Mouse (Mus musculus) left cerebral cortex, adult 11 months (tissue): ENCODE measurements at regions not wholly inside any gene's neighbourhood (a gene's known extent, or its start where the extent isn't known, plus 50 kb on each side); places are given as distances from the start of the nearest gene placed in this dataset.

Experiments used
- DNase-seq: peaks from one replicate; pipeline ENCODE4 v3.0.0; 2022; ENCODE audit warnings: low spot score

DNA sequence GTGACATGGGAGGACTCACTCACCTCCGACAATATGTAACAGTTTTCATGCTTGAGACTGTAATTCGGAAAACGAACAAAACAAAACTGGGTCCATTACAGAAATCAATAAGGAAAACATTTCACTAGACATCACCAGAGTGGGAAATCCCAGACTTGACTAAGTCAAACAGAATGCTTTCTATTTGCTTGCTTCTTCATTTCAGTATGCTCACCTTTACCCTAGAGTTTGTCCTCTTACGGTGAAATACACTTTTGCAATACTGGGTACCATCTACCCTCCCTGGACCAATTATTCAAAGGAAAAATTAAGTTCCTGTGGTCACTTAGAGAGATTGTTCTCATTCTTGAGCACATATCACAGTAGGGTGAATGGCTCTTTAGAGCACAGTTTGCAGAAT lies 613.4 kb upstream of the 4930412O13Rik start:
- DNase-seq, result no peak

DNA sequence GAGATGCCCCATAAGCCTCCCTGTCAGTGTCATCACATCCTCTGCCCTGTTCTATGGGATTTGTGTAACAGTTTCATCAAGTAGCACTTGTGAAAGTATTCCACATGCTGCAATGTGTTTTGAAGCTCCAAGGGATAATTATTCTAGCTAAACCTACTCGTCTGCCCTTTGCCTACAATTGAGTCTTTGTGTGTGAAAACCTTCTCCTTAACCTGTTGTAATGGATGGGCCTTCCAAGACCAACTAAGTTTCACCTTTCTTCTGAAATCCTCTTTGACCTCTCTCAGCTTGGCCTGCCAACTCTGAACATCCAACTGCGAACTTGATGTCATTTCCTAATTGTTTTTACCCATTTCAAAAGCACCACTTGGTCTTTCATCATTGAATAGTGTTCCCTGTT lies 597.6 kb upstream of the 4930412O13Rik start:
- no peak for DNase-seq

DNA sequence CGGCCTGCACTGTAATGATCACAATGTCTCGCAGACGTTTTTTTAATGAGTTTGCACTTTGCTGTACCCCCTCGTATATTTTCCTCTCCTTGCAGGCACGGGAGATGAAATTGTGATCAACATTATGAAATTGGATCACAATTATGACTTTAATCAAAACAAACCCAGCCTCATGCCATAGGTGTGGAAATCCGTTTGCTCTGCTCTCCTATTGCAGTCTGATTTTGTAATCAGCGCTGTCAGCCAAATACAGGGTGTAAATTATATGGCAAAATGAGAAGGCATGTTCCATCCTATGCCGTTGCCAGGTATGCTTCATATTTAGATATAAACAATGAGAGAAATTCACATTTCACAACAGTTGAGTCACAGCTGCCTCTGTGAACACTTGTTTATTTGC lies 595.3 kb upstream of the 4930412O13Rik start:
- DNase-seq, result no peak

DNA sequence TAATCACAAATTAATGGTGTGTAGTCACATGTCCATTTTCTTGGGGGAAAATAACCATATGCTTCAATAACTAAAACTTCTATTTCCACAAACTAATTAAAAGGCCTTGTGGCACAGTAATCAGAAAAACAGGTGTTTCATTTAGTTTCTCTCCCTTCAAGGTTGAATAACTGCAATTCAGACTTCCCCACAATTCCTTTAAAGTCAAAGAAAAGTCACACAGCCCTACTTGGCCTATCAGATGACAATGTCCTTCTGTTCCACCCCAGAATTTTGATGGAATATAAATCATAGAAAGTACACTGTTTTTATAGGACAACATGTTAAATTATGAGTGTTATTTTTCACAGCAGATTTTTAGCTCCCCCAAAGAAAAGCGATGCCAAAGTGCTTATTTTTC lies 594.0 kb upstream of the 4930412O13Rik start:
- DNase-seq, result no peak

DNA sequence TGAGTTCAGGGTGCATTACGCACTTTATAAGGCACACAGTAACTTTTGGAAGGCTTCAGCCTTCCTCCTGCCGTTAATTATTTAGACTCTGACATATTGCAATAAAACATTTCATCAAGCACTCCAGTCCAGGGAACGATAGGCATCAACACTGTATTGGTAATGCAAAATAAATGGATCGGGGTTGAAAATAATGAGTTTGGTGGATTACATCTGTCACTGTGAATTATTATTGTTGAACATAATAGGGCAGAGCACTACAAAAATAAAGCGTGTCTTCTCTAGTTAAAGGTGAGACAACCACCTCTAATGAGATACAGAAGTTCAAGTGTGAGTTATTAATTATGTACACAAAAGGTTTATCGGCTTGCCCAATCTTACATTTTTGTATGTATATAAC lies 593.4 kb upstream of the 4930412O13Rik start:
- DNase-seq, result no peak

DNA sequence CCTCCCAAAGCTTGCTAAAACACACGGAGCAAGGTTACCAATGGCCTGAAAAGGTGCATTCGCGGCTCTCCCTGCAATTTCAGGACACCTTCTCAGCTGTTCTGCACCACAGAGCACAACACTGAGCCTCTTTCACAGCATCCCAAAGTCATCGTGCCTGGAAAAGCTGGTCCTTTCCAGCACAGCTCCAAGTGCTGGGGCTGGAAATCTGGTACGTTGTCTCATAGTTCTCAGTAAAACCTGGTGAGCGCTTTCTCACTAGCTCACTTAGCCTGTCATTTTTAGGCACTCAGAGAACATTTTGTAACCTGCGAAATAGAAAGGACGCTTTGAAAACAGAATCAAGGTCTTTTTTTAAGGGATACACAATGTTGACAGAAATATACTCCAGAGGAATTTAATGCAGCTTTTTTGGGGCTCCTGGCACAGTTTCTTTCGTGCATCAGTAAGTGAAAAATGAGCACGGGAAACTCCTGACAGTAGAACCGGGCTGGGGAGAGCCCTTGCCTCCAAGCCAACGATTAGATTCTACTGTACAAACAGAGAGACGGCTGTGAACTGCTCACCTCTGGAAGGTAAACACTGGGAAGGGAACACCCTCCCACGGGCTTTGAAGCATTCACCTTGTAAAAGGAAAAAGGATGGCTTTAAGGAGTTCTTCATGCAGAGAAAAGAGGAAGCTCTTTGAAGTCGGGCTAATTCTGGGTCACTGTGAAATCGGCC lies 549.3 kb upstream of the 4930412O13Rik start:
- DNase-seq, result peak; percentile 4

DNA sequence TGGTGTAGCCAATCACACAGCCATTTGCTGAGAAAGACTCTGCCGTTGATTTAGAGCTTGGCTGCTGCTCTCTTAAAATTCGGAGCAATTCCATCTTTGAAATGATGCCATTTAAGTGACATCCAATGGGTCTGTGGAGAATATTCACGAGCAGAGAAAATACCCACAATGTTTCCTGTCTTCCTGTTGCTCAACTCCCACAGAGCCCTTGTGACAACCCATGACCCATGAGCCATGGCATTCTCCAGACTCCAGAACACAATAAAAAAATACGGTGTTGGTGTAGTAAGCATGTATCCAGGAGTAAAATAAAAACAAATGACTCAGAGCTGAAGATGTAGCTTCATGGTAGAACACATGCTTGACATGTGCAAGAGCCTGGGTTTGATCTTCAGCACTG lies 532.1 kb upstream of the 4930412O13Rik start:
- no peak for DNase-seq

DNA sequence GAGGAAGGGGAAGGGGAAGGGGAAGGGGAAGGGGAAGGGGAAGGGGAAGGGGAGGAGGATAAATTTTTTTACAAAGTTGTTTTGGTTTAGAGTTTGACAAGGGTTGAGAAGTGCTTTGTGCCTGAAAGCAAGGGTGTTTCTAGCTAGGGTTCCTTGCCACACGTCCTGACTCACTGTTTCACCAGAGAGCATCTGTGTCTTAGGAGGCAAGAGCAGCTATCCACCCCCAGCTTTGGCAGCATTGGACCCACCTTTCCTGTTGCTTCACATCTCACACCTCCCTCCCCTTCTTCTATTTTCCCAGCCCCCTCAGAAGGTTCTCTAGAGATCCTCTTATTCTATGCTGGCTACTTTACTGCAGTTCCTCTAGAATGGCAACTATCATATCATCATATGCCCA lies 531.1 kb upstream of the 4930412O13Rik start:
- no peak for DNase-seq

DNA sequence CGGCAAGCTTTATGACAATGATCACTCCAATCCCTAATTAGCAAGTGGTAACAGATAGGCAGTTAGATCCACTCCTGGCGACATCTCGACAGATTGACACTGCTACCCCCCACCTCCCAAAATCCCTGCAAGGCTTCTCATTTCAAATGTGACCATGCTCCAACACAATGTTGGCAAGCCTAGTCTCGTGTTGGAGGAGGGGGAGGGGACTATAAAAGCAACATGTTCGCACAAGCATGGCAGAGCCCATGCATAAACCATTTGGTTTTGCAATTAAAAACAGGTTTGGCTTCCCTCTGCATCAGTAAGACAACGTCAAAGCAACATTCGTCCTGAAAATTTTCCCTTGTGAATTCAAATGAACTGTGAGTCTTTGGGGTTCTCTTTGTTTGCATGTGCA lies 528.9 kb upstream of the 4930412O13Rik start:
- DNase-seq, result no peak

DNA sequence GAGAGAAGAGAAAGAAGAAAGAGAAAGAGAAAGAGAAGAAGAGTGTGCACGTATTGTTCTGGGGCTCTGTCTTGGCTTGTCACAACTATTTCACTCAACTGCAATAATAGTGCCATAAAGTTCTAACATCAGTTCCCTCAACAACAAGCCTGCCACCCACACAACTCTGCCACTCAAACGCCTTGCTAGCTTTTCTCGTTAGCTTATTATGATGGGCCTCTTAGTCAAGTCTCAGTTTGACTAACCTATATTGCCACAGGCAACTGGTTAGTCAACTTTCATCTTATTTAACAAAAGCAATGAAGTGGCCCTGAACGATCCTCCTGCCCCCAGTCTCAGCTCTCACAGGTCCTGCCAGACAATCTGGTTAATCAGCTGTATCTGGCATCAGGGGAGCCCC lies 521.0 kb upstream of the 4930412O13Rik start:
- no peak for DNase-seq

DNA sequence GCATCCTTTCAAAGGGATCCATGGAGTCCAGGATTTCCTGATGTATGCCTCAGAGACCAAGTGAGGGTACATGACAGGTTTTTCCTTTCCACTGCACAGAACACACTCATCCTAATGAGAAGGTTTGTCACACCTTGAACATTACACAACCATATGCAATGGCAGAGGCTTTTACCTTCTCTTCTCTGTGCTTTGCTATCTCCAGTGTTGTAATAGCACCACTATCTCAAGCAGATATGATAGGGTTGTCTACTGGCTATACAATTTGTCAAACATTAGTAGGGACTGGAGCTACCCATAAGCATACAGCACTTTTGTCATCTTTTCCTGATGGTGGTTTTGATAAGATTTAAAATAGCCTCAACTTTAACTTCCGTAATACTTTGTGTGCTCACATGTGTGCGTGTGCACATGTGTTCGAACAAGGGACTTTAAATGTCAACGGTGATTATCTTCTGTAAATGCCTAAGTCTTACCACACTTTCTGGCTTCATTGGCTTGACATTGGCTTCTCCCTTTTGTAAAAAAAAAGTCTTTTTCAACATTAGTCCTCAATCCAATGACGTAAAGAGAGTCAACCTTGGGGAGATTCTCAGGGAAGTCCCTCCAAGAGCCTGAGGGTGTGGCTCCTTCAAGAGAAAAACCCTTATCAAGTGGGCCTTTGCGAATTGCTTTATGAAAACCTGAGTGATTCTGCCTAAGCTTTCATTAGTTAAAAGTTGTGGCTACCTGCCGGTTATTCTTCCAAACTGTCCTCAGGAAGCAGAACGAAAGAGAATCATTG lies 513.1 kb upstream of the 4930412O13Rik start:
- DNase-seq, result no peak

DNA sequence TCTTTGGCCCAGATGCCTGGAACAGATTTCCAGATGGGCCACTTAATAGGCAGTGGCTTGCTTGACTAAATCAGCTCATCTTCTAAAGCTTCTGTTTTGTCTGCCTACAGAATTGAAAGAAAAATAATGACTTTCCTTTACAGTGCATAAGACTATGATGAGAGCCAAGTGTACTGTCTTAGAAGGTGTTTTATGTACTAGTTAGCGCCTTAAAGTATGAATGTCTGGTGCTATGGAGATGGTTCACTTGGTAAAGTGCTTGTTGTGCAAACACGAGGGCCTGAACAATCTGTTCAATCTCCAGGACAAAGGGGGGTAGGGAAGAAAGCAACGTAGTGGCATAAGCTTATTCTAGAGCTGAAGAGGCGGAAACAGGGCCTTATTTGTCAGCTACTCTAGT lies 511.5 kb upstream of the 4930412O13Rik start:
- no peak for DNase-seq

DNA sequence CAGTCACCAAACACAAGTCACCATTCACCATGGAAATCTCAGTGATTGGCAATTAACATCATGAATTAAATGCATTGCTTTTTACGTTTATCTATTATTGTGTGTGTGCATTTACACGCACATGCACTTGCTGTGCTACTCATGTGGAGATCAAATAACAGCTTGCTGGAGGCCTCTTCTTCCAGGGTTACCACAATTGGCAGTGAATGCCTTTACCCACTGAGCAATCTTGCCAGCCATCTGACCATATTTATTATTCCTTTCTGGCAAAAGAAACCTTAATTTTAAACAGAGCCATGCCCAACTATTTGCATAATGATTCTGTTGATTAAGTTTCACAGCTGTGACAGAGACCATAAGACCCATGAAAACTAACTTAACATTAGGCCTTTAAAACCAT lies 494.5 kb upstream of the 4930412O13Rik start:
- DNase-seq, result no peak

DNA sequence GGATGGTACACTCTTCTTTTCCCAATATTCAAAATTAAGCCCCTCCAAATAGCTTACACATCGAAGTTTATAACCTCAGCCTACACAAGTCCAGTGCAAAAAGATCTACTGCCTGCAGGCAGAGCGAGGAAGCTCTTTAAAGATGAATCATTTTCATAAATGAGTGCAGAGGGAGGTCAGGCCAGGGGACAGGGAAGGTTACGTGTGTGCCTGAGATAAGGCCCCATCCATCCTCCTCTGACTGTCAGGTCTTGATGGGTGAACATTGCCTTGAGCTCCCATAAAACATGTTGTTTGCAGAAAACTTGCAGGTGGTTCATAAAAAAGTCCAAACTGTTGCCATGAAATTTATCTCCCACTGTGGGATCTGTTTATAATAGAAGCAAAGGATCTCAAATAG lies 493.0 kb upstream of the 4930412O13Rik start:
- no peak for DNase-seq

DNA sequence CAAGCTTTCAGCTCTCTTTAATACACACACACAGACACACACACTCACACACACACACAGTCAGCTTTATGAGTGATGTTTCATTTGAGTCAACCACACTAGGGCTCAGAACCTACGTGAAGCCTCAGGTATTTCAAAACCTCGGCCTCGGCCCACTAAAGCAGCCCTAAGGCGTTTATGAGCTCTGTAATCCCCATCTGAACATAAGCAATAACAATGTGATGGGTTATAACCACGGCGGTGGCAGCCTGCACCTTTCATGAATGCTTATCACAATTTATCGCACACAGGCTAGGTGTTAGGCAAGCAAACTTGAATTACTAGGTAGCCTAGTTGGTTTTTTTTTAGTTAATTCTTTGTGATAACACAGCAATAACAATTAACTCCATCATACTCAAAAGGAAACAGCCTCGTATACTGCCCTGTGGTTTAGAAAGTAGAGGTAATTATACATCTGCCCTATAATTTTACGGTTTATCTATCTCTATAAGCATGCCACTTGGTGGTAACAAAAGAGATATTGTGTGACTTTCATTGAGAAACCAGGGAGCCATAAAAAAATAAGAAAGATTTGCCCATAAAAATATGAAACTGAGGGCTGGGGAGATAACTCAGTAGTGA lies 485.6 kb upstream of the 4930412O13Rik start:
- no peak for DNase-seq

DNA sequence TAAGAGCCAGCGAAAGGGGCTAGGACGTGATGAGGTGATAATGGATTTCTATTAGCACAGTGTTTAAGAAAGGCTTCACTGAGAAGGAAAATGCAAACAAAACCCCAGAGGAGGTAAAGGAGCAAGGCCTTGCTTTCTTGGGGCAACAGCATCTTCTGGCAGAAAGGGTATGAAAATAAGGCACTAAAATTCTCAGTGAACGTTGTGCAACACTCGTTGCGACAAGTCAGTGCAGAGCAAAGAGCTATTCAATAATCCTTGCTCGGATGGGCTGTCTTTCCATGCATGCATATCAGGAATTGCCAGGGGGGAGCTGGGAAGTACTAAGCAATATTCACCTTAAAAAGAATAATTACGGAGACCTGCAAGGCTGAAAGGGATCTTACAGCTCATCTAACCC lies 479.6 kb upstream of the 4930412O13Rik start:
- DNase-seq, result no peak

DNA sequence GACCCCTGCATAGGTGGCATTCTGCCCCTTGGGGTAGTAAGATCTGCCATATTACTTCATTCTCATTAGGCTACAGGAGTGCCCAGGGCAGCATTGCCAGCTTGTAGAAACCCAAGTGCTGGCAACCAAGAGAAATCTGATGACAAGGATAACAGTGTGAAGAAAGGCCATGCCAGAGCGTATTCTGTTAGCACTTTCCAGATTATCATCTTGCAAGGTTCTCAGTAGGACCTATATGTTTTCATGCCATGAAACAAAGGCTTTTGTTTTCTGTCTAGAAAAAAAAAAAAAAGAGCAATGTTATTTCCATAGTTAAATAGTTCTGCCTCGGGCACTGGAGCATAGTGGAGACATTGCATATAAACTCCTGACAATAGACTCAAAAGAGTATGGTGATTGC lies 478.8 kb upstream of the 4930412O13Rik start:
- no peak for DNase-seq

DNA sequence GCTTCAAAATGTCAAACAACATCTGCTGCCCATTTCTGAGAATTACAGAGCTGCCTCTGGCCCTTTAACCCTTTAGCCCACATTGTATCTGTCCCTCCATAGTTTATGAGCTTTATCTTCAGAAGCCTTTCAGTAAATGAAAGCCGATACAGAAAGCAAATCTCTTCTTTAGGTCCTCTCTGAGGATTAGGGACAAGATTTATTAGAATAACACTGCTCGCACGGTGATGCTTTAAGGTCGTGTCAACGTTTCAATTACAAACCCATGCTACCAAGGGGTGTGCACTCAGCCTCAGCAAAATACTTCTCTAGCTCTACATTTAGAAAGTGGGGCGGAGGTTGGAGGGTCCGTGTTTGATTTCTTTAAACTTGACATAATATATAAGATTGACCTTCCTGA lies 472.0 kb upstream of the 4930412O13Rik start:
- no peak for DNase-seq

DNA sequence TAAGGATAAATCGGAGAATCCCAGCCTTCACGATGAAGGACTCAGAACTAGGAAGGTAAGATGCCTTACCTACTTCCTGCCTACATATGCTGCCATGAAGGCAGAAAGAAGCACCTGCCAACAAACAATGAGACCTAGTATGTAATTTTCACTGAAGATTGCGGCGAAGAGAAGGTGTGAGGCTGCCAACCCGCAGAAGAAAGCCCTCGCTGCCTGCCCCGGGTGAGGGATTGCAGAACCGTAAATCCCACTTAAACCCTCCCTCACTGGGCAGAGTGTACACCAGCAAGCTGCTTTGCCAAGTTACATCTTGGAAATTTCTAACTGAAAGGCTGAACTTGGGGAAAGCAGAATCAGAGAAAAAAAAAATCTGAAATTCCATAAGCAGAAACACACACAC lies 458.4 kb upstream of the 4930412O13Rik start:
- DNase-seq, result no peak

DNA sequence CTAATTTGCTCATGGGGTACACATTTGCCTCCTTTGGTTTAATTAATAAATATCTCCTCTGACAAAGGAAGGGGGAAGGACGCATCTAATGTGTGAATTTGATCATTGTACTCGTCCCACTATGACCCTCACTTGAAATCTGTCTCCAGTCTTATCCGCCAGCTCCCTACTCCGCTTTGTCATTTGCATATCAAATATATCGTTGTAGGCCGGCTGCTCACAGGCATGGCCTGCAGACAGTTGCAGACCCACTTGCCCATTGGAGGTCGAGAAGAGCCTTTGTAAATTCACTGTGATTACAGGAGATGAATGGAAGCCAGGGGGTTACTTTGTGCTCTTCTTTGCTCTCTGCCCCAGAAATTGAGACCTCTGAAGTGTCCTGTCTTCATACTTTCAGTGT lies 457.5 kb upstream of the 4930412O13Rik start:
- no peak for DNase-seq

DNA sequence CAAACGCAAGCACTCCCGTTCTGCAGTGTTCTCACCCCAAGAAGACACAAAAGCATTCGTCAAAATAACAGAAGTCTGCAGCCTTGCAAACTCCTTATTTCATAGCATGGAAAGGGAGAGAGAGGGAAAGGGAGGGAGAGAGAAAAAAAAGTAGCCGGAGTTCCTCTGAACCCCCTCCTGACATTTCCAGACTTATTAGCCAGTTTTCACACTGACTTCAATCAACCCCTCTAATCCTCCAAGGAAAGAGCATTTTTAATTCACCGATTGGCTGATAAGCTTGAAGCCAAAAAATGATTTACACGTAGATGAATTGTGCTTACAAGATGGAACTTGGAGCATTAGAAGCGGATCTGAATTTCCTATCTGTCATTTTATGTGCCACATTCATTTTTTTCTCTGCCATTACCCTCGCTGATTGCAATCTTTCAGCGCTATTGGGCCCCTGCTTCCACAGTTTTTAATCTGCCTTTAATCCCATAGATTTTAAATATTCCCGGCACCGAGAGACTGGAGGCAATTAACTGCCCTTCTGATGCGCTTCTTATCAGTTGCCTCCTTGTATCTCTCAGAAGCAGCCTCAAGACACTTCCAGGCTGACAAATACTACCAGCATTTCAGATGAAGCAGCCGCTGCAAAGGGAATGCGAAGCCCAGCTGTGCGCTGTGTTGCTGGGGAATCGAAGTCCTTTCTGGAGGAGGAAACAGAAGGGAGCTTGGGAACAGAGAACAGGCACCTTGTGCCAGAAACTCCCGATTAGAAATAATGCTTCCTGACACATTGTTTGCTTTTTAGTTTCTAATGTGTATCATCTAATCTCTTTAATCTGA lies 447.7 kb upstream of the 4930412O13Rik start:
- no peak for DNase-seq

DNA sequence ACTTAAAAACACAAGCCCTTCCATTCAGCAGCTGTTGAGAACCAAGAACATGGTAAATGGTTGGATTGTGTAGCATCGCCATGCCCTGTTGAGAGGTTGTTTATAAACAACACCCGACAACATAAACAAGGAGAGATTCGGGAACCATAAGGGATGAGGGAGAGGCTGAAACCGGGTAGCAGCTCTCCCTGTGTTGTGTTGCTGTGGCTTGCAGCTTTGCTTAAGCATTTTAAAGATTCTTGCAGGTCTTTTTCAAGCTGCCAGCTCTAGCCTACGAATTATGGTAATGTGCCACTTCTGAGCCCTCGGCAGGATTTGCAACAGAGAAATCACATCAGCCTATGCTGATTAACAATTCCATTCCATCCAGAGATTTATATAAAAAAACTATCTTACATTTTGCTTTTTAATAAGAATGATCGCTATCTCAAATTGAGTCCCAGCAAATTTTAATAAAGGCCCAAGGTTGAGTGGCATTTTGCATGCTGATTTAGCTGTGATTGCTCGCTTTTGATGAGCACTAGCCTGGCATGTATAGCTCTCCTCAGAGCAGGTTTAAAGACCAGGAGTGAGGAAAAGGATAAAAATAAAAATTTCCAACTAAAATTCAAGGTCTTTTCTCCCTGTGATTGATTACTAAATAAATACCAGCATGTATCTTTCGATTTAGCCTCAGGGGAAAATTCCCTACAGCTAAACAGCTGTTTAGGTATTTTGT lies 445.7 kb upstream of the 4930412O13Rik start:
- DNase-seq, result no peak
